Mouse (Mus musculus): ENCODE measurements around the gene Mcee.

DNA sequence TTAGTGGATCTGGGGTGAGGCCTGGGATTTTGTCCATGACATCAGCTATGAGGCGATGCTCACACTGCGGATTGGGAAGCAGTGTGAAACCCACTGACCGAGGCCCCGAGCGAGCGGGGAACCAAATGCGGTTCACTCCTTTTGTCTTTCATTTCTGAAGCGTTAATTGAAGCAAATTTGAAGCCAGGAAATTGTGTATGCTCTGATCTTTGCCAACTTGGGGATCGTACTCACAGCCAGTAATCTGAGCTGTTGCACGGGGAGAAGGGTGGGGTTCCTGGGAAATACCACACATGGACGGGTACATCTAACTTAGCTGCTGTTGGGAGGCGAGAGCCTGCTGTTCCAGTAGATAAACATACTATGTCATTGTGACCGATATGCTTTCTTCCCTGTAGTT, 58.2 kb downstream of the Mcee start:
- no peak for TF ChIP-seq ZNF384 (IDR thresholded peaks at IDR 0.05; ENCODE audit: low read depth, low read length)
- TF ChIP-seq CHD2 (IDR thresholded peaks at IDR 0.05; ENCODE audit: low read depth, low read length) = no peak
- TF ChIP-seq MAFK (IDR thresholded peaks at IDR 0.05; ENCODE audit: insufficient read depth, low read depth, low read length) = no peak

Measured in ES-E14 (cell line).